Mouse (Mus musculus) liver, embryonic 14.5 days (tissue): ENCODE measurements at regions not wholly inside any gene's neighbourhood (a gene's known extent, or its start where the extent isn't known, plus 50 kb on each side); places are given as distances from the start of the nearest gene placed in this dataset.

Source experiments
- CTCF ChIP-seq: IDR thresholded peaks from 2 replicates; pipeline ENCODE4 v1.5.1; 2016; ENCODE audit warnings: antibody characterized with exemption, low read depth, control low read depth
- EP300 ChIP-seq: IDR thresholded peaks from 2 replicates; pipeline ENCODE4 v1.6.1; 2016; ENCODE audit warnings: antibody characterized with exemption, low read depth

DNA sequence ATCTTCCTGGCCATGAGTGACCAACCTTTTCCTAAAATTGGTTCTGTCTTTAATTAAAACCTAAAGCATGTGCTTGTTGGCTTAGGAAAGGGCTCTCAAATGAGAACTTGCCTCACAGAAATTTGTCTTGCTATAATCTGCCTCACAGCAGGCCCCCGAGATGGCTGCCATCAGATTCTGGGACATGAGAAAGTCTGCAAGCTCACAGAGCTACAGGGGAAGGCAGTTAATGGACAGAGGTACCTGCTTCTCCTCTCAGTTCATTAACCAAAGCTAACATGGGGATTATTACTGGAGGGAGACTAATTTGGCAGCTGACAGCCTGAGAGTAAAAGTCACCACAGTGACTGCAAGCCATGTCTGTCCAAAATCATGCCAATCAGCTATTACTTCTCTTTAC is 358.5 kb upstream of the Dmac1 start:
- TF ChIP-seq EP300, result no peak
- TF ChIP-seq CTCF, result no peak
